Mouse (Mus musculus) adrenal gland (tissue): ENCODE data around the gene Tceal7.
"Not testable (repeated sequence)": the region's sequence is repeated elsewhere in the genome, so short reads cannot be mapped to it uniquely, and the experiment has no call there.

Source experiments
- intact Hi-C: fragments of 180-260 bp; cut with DNase I; formaldehyde crosslinking; loops from one replicate; pipeline ENCODE4 v1.15.1; 2025
- microRNA-seq, 2 experiments: library from miRNA; unstranded; fragments of <30 nt; microRNA quantifications; one replicate each; pipeline ENCODE4; 2019

Tceal7 gene

DNA sequence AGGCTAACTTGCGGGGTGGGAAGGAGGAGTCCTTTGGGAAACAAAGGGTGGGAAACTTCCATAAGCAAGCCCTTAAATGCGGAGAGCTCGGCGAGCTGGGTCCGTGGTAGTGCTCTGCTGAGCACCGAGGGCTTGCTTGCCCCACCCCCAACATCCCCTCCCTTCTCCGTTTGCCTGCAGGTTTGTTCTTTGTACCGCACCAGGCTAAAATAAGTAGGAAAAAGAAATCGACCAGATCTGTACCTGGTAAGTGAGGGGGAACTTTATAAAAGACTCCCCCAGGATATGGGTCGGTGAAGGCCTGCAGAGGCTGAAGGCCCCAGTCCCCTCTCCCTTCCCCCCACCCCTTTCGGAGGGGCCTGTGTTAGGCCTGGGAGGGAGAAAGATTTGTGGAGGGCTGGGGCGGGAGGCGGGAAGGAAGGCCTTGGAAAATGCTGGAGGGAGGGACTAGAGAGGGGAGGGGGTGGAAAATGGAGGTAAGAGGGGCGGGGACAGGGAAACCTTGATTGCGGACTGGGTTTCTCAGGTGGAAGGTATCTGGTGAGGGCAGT, 31.0 kb downstream of the Tceal7 start:
- intact Hi-C loops = no loop called here

DNA sequence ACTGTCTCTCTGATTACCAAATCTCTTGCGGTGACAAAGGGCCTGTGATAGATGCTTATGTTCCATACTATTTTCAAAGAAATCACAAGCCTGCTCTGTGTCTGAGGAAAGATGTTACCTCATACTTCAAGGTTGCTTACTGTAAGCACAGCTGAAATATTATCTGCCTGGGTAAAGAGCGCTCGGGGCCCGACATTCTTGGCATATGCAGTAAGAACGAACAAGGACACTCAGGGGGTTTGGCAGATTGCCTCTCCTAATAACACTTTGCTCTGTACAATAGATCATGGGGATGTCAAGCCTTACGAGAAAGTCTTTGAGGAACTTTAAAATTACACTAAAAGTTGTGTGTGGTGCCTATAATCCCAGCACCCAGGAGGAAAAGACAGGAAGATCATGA, 34.2 kb downstream of the Tceal7 start:
- intact Hi-C loops = no loop called here

GRCm38 (mm10) chrX:136249671-136250070, 35.1 kb downstream of the Tceal7 start:
- intact Hi-C loops = no loop called here

DNA sequence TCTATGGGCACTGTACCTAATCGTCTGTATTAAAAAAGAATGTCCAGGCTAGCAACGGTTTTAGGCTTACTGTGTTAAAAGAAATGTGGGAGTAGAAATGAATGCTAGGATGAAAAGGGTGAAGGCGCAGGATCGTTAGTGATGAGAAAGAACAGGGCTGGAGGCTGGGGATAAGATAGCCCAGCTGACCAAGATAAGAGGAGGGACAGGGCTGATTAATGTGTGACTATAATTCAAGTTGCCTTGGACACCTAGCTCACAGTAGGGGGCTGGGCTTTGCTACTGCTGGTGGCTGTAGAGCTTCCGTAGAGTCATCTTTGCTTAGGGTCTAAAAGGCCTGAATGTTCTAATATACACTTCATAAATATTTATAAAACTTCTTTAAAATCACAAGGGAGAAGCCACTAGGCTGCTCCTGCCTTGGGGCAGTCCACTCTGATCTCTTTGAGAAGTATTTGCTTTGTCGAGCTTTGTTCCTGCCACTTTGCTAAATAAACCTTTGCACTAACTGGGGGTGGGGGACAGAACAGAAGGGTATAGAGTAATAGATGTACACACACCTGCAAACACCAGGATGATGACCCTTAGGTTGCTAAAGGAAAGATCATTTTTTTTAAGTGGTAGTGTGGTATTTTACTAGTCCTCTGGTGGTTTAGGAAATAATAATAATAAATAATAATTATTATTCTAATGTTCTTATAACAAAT, 37.6 kb downstream of the Tceal7 start:
- intact Hi-C loops = no loop called here

GRCm38 (mm10) chrX:136267720-136268119, 53.1 kb downstream of the Tceal7 start:
- intact Hi-C loops = no loop called here

- intact Hi-C loops = no loop called here
Measured at GRCm38 (mm10) chrX:136268173-136268572, 53.6 kb downstream of the Tceal7 start.

DNA sequence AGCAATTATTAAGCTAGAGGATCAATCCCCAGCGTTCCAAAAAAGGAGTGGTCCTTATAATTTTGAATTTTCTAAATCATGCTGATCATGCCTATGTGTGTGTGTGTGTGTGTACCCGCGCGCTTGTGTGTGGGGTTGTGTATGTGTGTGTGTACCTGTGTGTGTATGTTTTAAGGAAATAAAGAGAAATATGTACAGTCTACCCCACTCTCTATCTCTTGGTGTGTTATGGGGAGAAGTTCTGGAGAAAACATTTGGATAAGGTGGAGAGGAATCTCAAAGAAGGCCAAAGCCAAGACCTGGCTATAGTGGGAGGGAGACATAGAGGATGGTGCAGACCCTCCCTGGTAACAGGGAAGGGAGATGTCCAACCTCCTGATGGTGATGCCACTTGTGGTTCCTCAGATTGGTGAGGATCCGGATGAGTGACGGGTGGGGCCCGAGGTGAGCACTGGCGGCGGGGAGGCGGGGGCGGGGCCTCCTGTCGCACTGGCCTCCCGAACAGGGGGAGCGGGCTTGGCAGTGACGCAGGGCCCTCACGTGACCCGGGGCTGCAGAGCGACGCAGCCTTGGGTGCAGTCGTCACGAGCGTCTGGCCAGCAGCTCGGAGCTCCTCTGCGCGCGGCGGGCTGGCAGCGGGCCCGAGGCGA, 55.3 kb downstream of the Tceal7 start, which contains the start of gene Bex3:
Bex3 (plus strand) TSS at position 511 of the 650 bp plus-strand sequence.
- intact Hi-C loops = not testable (repeated sequence)

- intact Hi-C loops = not testable (repeated sequence)
Measured at GRCm38 (mm10) chrX:136270393-136271111, 56.0 kb downstream of the Tceal7 start.

- intact Hi-C loops = no loop called here
Measured at GRCm38 (mm10) chrX:136274542-136274941, 60.0 kb downstream of the Tceal7 start.

DNA sequence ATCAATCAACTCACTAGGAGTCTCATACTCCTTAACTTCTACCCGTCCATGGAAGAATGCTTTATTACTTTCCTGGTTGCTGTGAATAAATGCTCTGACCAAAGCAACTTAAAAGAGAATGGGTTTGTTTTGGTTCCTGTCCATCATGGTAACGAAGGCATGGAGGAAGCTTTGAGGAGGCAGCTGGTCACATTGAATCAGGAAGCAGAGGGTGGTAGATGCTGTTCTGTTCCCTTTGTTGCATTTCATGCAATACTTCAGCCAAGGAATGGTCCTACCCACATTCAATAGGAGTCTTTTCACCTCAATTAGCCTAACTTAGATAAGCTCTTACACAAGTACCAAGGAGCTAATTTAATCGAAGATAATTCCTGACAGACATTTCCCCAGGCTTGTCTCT, 60.8 kb downstream of the Tceal7 start:
- intact Hi-C loops = no loop called here

Small RNA genes within 50 kb of the gene (microRNA-seq; reads per million reads assigned to microRNA genes)
- 0 reads per million in 2 experiments for gene Mir6383
